ENCODE assay signal across 13 mouse cellular contexts in genomic region chr17:28856030-28856429, GRCm38 (mm10). TPM values are rescaled to one million over a fixed set of nuclear protein-coding genes. Genes with fewer than 3 reads are reported as not detected.
DNase-seq lines count a peak whose midpoint lies in the region; ATAC-seq and TF ChIP-seq lines count a peak whose summit lies in the region.
"Had no signal": no experiment of that assay in that cellular context is flagged by ENCODE, and none has a peak within 500 bp of the region (broad histone marks: within the 10 kb centered on the region; RNA-seq: fewer than 3 reads in every experiment).

No protein-coding gene starts in this region.

- no peak for TF ChIP-seq POLR2A in lung, adult 2 months (IDR thresholded peaks at IDR 0.05; ENCODE audit: borderline replicate concordance, extremely low read depth, low read depth, low read length)

- H3K4me3 ChIP-seq in lung, adult 2 months (replicated peaks; ENCODE audit: extremely low read depth, low read depth, low read length), result no peak overlapping the region
- no peak overlapping the region for H3K4me3 ChIP-seq in intestine, embryonic 15.5 days (replicated peaks)
- no peak overlapping the region for H3K4me3 ChIP-seq in stomach, embryonic 16.5 days (replicated peaks; ENCODE audit: low read length)
- H3K4me3 ChIP-seq: megakaryocyte, embryonic 14.5 days had no signal

- no peaks in the 10 kb centered on the region for H3K9me3 ChIP-seq in intestine, embryonic 15.5 days
- H3K9me3 ChIP-seq in stomach, embryonic 16.5 days (replicated peaks; ENCODE audit: control insufficient read depth, low read length), result 0 out of 2 replicates have a peak, but pooled peaks cover 2% of the 10 kb centered on the region

- WGBS in lung, adult 2 months, result 49% methylated on average over 3 of the region's 3 CpGs
- WGBS in intestine, embryonic 15.5 days, result 66% methylated on average over 3 of the region's 3 CpGs
- 59% methylated on average over 2 of the region's 3 CpGs for WGBS in stomach, embryonic 16.5 days

- no peak overlapping the region for H3K9ac ChIP-seq in intestine, embryonic 15.5 days
- H3K9ac ChIP-seq in stomach, embryonic 16.5 days (ENCODE audit: low read length), result no peak overlapping the region

- ATAC-seq in intestine, embryonic 15.5 days, result peak; percentile 56; the same call in 1 of the 2 replicates
- no peak for ATAC-seq in stomach, embryonic 16.5 days (ENCODE audit: insufficient read depth, low FRiP score)

- H3K36me3 ChIP-seq in intestine, embryonic 15.5 days, result no peaks in the 10 kb centered on the region
- H3K36me3 ChIP-seq in stomach, embryonic 16.5 days (ENCODE audit: control insufficient read depth, insufficient read depth, low read length), result no peaks in the 10 kb centered on the region

- no peak for TF ChIP-seq CTCF in lung, adult 2 months (IDR thresholded peaks at IDR 0.05; ENCODE audit: insufficient read depth, low read length)

- no peaks in the 10 kb centered on the region for H3K4me1 ChIP-seq in lung, adult 2 months (ENCODE audit: control insufficient read depth, insufficient read depth, low read length)
- H3K4me1 ChIP-seq in intestine, embryonic 15.5 days (replicated peaks), result 0 out of 2 replicates have a peak, but pooled peaks cover 6% of the 10 kb centered on the region
- H3K4me1 ChIP-seq in stomach, embryonic 16.5 days (ENCODE audit: control insufficient read depth, insufficient read depth, low read length), result no peaks in the 10 kb centered on the region

- peak; percentile 30 to 54 for DNase-seq in lung, adult 18-20 months
- DNase-seq in lung, adult 2 months, result no peak
- peak; percentile 80 for DNase-seq in adrenal gland, postnatal 14 days
- no peak for DNase-seq in cerebellum, postnatal 10 days
- no peak for DNase-seq in left cerebral cortex, postnatal 36 days (ENCODE audit: low spot score in 2 of 2)
- DNase-seq: left cerebral cortex, postnatal 4 days; right cerebral cortex, adult 18-20 months had no signal

- H3K27ac ChIP-seq in intestine, embryonic 15.5 days, result 0 out of 2 replicates have a peak overlapping the region, but pooled peaks have one; percentile 17
- peak overlapping the region; percentile 29; the same call in 1 of the 2 replicates for H3K27ac ChIP-seq in stomach, embryonic 16.5 days (ENCODE audit: low read length)

- no peak overlapping the region for H3K4me2 ChIP-seq in intestine, embryonic 15.5 days (replicated peaks)
- no peak overlapping the region for H3K4me2 ChIP-seq in stomach, embryonic 16.5 days (ENCODE audit: low read depth, low read length)

- intact Hi-C loops in left cerebral cortex, postnatal 36 days (cut with DNase I), result no loop called here

- H3K27me3 ChIP-seq in intestine, embryonic 15.5 days (replicated peaks), result no peaks in the 10 kb centered on the region
- no peaks in the 10 kb centered on the region for H3K27me3 ChIP-seq in stomach, embryonic 16.5 days (ENCODE audit: control insufficient read depth, insufficient read depth, low read length)

RNA-seq across cellular contexts. Expression of gene Pnpla1, which starts 2.2 kb away (rescaled TPM):
- polyA plus RNA-seq in lung, adult 2 months (2012; rRNA removed), result 0.12 and 3.9 TPM in 2 replicates
- 0.15 TPM in 1 of 2 replicates, not detected in the other for total RNA-seq in adrenal gland, postnatal 14 days (2021)
- polyA plus RNA-seq in intestine, embryonic 15.5 days (2015; fragmentation: Nextera tagmentation; extraction: Ambion mirVana), result 0.95 and 1.2 TPM in 2 replicates
- polyA plus RNA-seq in stomach, embryonic 16.5 days (2015; fragmentation: Nextera tagmentation; extraction: Ambion mirVana), result 1.2 and 3.0 TPM in 2 replicates
- total RNA-seq in left cerebral cortex, postnatal 36 days (2021), result 1 to 10 TPM in 1 of 2 experiments, under 1 TPM in 1; 0.66 to 1.4 TPM
- total RNA-seq: gastrocnemius, postnatal 4 days had no signal
- polyA plus RNA-seq: forebrain, embryonic 11.5 days; hindbrain, embryonic 11.5 days had no signal

RNA-seq across cellular contexts. Expression of gene Brpf3, which starts 55.1 kb away (rescaled TPM):
- polyA plus RNA-seq in lung, adult 2 months (2012; rRNA removed), result 24.7 and 26.3 TPM in 2 replicates
- total RNA-seq in adrenal gland, postnatal 14 days (2021), result 62.6 and 64.5 TPM in 2 replicates
- polyA plus RNA-seq in intestine, embryonic 15.5 days (2015; fragmentation: Nextera tagmentation; extraction: Ambion mirVana), result 13.1 and 18.1 TPM in 2 replicates
- polyA plus RNA-seq in stomach, embryonic 16.5 days (2015; fragmentation: Nextera tagmentation; extraction: Ambion mirVana), result 8.2 and 10.5 TPM in 2 replicates
- 10 to 100 TPM; 44.2 to 54.7 TPM for total RNA-seq in left cerebral cortex, postnatal 36 days (2021)

RNA-seq across cellular contexts. Expression of gene 4930539E08Rik, which starts 59.1 kb away (rescaled TPM):
- 0.05 and 0.14 TPM in 2 replicates for polyA plus RNA-seq in lung, adult 2 months (2012; rRNA removed)
- total RNA-seq in adrenal gland, postnatal 14 days (2021), result not detected in 2 replicates
- polyA plus RNA-seq in intestine, embryonic 15.5 days (2015; fragmentation: Nextera tagmentation; extraction: Ambion mirVana), result 4.4 and 4.8 TPM in 2 replicates
- polyA plus RNA-seq in stomach, embryonic 16.5 days (2015; fragmentation: Nextera tagmentation; extraction: Ambion mirVana), result 0.25 and 0.31 TPM in 2 replicates
- 10 to 100 TPM; 12.2 to 15.4 TPM for total RNA-seq in left cerebral cortex, postnatal 36 days (2021)
- polyA plus RNA-seq: hindbrain, embryonic 11.5 days had no signal

Comparison
In these comparisons a context has a peak if more than half of its experiments do, and no peak if none do; other contexts are left out.
1. DNase-seq: peak in lung, adult 18-20 months (2 of 2) and adrenal gland, postnatal 14 days (single experiment); none in lung, adult 2 months (single experiment), cerebellum, postnatal 10 days (0 of 2) and left cerebral cortex, postnatal 36 days (0 of 2).